Mouse (Mus musculus) G1E (cell line): ENCODE results near the gene Mybph. TPM values are rescaled to one million over a fixed set of nuclear protein-coding genes. Genes with fewer than 3 reads are reported as not detected.

Experiments
- ATAC-seq: 2 replicates; pipeline ENCODE4 v1.8.0; 2016; ENCODE audit warnings: mild to moderate bottlenecking; ENCODE audit not compliant: insufficient number of reproducible peaks, poor library complexity, low FRiP score, severe bottlenecking; ENCODE audit errors: extremely low read depth
- DNase-seq: peaks from one replicate; pipeline ENCODE4 v3.0.0; 2012; ENCODE audit warnings: low spot score
- H3K27me3 ChIP-seq: 2 replicates; pipeline ENCODE4 v1.6.1; 2012; ENCODE audit warnings: mild to moderate bottlenecking, low read length, inconsistent platforms; ENCODE audit not compliant: insufficient read depth
- H3K36me3 ChIP-seq: replicated peaks from 2 replicates; pipeline ENCODE3; 2012; ENCODE audit warnings: mild to moderate bottlenecking, inconsistent platforms
- H3K4me1 ChIP-seq: 2 replicates; pipeline ENCODE4 v1.6.1; 2012; ENCODE audit warnings: low read depth, low read length, inconsistent platforms, mixed read lengths; ENCODE audit not compliant: insufficient read depth
- H3K4me3 ChIP-seq: 2 replicates; pipeline ENCODE4 v1.5.1; 2012; ENCODE audit warnings: low read depth, mild to moderate bottlenecking, inconsistent platforms, low read length, moderate library complexity, mixed read lengths
- H3K9me3 ChIP-seq: replicated peaks from 2 replicates; pipeline ENCODE4 v1.6.1; 2012; ENCODE audit warnings: inconsistent platforms
- CTCF ChIP-seq: IDR thresholded peaks from 2 replicates; pipeline ENCODE4 v1.5.1; 2012; ENCODE audit warnings: low read depth, low read length, inconsistent platforms, mixed read lengths
- GATA1 ChIP-seq: IDR thresholded peaks from 2 replicates; pipeline ENCODE4 v1.6.1; 2012; ENCODE audit warnings: borderline replicate concordance, low read length, inconsistent platforms, mixed read lengths
- GATA2 ChIP-seq: IDR thresholded peaks from 2 replicates; pipeline ENCODE4 v1.6.1; 2012; ENCODE audit warnings: low read depth, low read length, inconsistent platforms, borderline replicate concordance
- POLR2AphosphoS5 ChIP-seq: IDR thresholded peaks from 2 replicates; pipeline ENCODE4 v1.6.1; 2012; ENCODE audit warnings: low read depth, low read length, inconsistent platforms; ENCODE audit not compliant: insufficient replicate concordance
- TAL1 ChIP-seq: conservative IDR thresholded peaks from 2 replicates; pipeline ENCODE4 v1.6.1; 2012; ENCODE audit warnings: low read depth, low read length, inconsistent platforms, mixed read lengths
- polyA plus RNA-seq: library from polyadenylated mRNA; stranded (reverse); fragments of >175 nt; gene quantifications from 2 replicates; pipeline ENCODE4 v1.2.3, GENCODE M21; 2012
- total RNA-seq, 2 experiments: library from RNA; stranded (forward) in 1 of 2; stranded (reverse) in 1 of 2; fragments of 200-1000 nt in 1 of 2; fragments of >200 nt in 1 of 2; fragmentation: Nextera tagmentation in 1 of 2; gene quantifications; 2 replicates each; pipeline ENCODE4 v1.2.3; 2014 to 2017

The Mybph gene
- total and polyA plus RNA-seq, 3 experiments, result 0.05 TPM; not detected in 2

DNA sequence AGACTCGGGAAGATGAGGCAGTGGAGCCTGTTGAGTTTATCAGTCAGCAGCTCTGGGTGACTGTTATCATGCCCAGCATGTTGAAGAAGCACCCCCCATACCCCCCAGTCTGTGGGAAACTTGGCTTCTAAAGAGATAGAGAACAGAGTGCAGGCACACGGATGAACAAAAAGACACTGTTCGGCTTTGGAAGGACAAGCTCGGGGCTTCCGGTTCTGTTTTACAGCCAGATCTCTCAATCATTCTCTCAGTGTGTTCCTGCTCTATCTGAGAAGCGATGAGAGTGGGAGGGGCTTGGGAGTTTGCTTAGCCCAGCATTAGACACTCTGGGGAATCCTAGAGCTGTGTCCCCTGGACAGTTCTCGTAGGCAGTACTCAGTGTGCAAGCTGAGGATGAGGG lies 20.2 kb downstream of the Mybph start:
- no peak for DNase-seq
- ATAC-seq, result no peak

DNA sequence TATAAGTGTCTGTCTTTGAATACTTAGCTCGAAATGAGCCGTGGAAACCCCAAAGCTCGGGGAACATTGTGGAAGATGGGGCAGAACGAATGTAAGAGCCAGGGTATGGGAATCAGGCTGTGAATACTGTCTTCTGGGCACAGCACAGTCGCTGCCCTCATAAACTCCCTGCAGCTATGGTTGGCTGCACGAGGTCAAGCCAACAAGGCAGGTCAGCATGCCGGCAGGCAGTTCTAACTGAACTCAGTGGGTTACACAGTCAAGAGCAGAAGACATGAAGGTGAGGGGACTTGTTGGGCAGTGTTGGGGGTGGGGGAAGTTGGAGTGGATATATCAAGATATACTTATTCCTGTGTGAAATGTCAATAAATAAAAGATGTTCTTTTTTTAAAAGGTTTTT lies 21.8 kb downstream of the Mybph start:
- Histone ChIP-seq H3K27me3 (peaks cover 62% of the 10 kb centered on the region), H3K36me3 (no peaks in the 10 kb centered on the region), H3K4me3 (no peak overlapping the region), H3K9me3 (no peaks in the 10 kb centered on the region), H3K4me1 (no peaks in the 10 kb centered on the region)
- ATAC-seq (no peak), DNase-seq (no peak)
- TF ChIP-seq GATA2, result no peak
- TF ChIP-seq POLR2AphosphoS5, result no peak
- no peak for TF ChIP-seq TAL1
- TF ChIP-seq CTCF, result no peak
- TF ChIP-seq GATA1, result no peak

More for the DNA sequence above, 20.2 kb downstream of the Mybph start:
- peaks cover 58% of the 10 kb centered on the region for H3K27me3 ChIP-seq
- no peak overlapping the region for H3K4me3 ChIP-seq
- no peaks in the 10 kb centered on the region for H3K36me3 ChIP-seq
- H3K4me1 ChIP-seq, result no peaks in the 10 kb centered on the region
- TF ChIP-seq GATA2 (no peak), GATA1 (no peak), TAL1 (no peak), POLR2AphosphoS5 (no peak), CTCF (no peak)
- H3K9me3 ChIP-seq, result no peaks in the 10 kb centered on the region

DNA sequence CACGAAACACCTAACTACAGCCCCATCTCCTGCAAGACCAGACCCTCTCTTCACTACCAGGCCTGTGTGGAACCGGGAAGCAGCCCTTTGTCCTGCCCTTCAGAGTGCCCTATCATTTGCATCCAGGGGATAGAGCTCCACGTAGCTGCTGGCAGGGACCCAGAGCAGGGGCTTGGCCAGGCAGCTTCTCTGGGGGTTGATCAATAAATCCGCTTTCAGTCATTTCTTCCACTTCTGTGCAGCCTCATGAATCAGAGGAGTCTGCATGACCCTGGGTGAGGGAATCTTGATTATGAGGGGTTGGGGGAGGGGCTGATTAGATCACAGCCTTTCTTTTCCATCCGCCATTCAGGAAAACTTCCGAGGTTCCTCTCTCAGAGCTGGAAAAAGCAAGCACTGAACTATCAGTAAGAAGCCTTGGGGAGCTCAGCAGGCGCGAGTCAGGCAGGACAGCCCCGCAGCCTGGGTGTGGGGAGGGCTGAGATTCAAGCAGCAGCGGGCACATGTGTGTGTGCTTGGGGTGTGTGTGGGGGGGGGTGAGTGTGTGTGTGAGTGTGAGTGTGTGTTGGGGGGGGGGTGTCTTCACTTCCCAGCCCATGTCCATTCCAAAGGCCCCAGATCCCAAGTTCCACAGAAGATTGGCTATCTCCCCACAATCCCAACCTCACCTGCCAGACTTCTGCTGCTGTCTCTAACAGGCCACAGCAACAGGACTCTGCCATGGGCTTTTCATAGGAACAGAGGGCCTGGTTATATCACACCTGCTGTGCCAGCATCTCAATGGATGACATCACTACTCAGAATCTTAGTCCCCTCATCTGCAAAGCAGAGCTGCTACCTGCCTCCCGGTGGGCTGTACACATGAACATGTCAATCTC lies 22.7 kb downstream of the Mybph start:
- no peak for ATAC-seq
- no peak for TF ChIP-seq TAL1
- no peak for TF ChIP-seq CTCF
- no peak for TF ChIP-seq POLR2AphosphoS5
- TF ChIP-seq GATA2, result no peak
- TF ChIP-seq GATA1, result no peak
- H3K9me3 ChIP-seq, result no peaks in the 10 kb centered on the region
- no peaks in the 10 kb centered on the region for H3K4me1 ChIP-seq
- no peak for DNase-seq
- H3K36me3 ChIP-seq, result no peaks in the 10 kb centered on the region
- H3K4me3 ChIP-seq, result no peak overlapping the region
- peaks cover 55% of the 10 kb centered on the region for H3K27me3 ChIP-seq

DNA sequence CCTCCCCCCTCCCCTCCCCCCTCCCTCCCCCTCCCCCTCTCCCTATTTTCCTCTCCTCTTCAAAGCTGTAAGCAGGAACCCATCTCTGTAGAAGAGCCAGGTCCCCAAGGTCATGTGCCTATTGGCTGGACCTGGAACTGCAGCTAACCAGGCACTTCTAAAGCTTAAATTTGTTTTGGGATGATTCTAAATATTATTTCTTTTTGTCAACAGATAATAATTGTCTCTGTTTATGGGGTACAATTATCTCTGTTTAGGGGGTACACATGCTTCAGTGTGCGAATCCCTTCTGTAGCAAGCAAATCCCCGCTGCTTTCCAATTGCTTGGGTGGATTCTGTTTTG lies 23.4 kb downstream of the Mybph start:
- Histone ChIP-seq H3K4me1 (no peaks in the 10 kb centered on the region), H3K27me3 (peaks cover 53% of the 10 kb centered on the region), H3K36me3 (no peaks in the 10 kb centered on the region), H3K4me3 (no peak overlapping the region), H3K9me3 (no peaks in the 10 kb centered on the region)
- TF ChIP-seq POLR2AphosphoS5, result no peak
- no peak for TF ChIP-seq GATA1
- TF ChIP-seq GATA2, result no peak
- TF ChIP-seq TAL1, result no peak
- no peak for TF ChIP-seq CTCF
- DNase-seq (no peak), ATAC-seq (no peak)

DNA sequence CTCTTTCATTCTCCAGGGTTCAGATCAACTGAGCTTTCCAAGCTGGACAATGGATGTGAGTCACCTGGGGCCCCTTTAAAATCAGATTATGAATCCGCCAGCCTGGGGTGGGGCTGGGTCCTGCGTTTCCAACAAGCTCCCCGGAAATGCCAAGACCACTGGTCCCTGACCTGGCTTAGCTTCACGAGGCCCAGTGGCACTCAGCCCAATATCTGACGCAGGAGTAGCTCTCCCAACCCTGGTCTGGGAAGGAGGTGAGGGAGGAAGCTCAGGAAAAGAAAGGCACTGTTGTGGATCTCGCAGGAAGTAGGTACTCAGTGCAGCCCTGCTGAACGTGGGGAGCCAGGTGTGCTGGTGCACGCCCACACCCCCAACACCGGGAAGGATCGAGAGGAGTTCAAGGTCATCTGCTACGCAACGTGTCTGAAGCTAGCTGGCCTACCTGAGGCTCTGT lies 23.8 kb downstream of the Mybph start:
- no peaks in the 10 kb centered on the region for H3K9me3 ChIP-seq
- peaks cover 53% of the 10 kb centered on the region for H3K27me3 ChIP-seq
- H3K36me3 ChIP-seq, result no peaks in the 10 kb centered on the region
- H3K4me3 ChIP-seq, result no peak overlapping the region
- TF ChIP-seq TAL1, result no peak
- TF ChIP-seq GATA1, result no peak
- TF ChIP-seq POLR2AphosphoS5, result no peak
- no peak for TF ChIP-seq GATA2
- no peak for TF ChIP-seq CTCF
- peaks cover 4% of the 10 kb centered on the region; the same call in 1 of the 2 replicates for H3K4me1 ChIP-seq
- ATAC-seq, result no peak
- DNase-seq, result no peak

DNA sequence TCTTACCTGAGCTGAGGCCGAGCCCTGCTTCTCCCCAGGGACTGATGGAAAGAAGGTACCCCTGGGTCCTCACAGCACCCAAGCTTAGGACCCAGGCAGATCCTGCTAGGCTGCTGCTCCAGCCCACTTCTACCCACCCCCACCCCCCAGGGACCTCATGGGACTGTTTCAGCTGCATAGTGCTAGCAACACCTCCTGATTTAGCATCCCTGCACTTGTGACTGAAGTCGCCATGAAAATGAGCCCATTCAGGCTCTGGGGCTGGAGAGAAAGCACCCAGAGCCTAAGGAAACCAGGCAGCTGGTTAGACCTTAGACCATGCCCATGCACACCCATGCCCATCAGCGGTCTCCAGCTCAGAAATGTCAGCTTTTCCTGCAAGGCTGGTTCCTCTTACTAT lies 24.7 kb downstream of the Mybph start:
- no peaks in the 10 kb centered on the region for H3K36me3 ChIP-seq
- H3K4me1 ChIP-seq, result peaks cover 10% of the 10 kb centered on the region; the same call in 1 of the 2 replicates
- TF ChIP-seq TAL1 (no peak), GATA1 (no peak), POLR2AphosphoS5 (no peak), CTCF (no peak), GATA2 (no peak)
- DNase-seq (no peak), ATAC-seq (no peak)
- H3K9me3 ChIP-seq, result no peaks in the 10 kb centered on the region
- no peak overlapping the region for H3K4me3 ChIP-seq
- H3K27me3 ChIP-seq, result peaks cover 57% of the 10 kb centered on the region
